Mouse (Mus musculus) hindbrain, embryonic 11.5 days (tissue): Measurements from ENCODE around the gene Hspa4l. TPM values are rescaled to one million over a fixed set of nuclear protein-coding genes. Genes with fewer than 3 reads are reported as not detected.

Source experiments
- ATAC-seq: fragments of 200-750 bp; cut with Nextera tagmentation; 2 replicates; pipeline ENCODE4 v1.8.0; 2017; ENCODE audit warnings: mild to moderate bottlenecking, moderate TSS enrichment, moderate library complexity; ENCODE audit not compliant: low FRiP score
- DNase-seq: peaks from one replicate; pipeline ENCODE4 v3.0.0-alpha.2; 2015; ENCODE audit warnings: low spot score
- H3K27ac ChIP-seq: fragments of 300-500 bp; sonication (generic); 2 replicates; pipeline ENCODE4 v1.5.1; 2014; ENCODE audit warnings: mild to moderate bottlenecking, low read depth, low read length
- H3K27me3 ChIP-seq: fragments of 300-500 bp; sonication (generic); 2 replicates; pipeline ENCODE4 v1.6.1; 2014; ENCODE audit warnings: mild to moderate bottlenecking, low read length, moderate library complexity, mixed read lengths; ENCODE audit not compliant: control insufficient read depth, insufficient read depth
- H3K36me3 ChIP-seq: fragments of 300-500 bp; sonication (generic); 2 replicates; pipeline ENCODE4 v1.6.1; 2014; ENCODE audit warnings: mild to moderate bottlenecking, low read length, moderate library complexity, mixed read lengths; ENCODE audit not compliant: control insufficient read depth, insufficient read depth
- H3K4me1 ChIP-seq: fragments of 300-500 bp; sonication (generic); replicated peaks from 2 replicates; pipeline ENCODE4 v1.6.1; 2014; ENCODE audit warnings: low read length, mixed read lengths; ENCODE audit not compliant: control insufficient read depth, insufficient read depth
- H3K4me2 ChIP-seq: fragments of 300-500 bp; sonication (generic); replicated peaks from 2 replicates; pipeline ENCODE4 v1.6.1; 2014; ENCODE audit warnings: mild to moderate bottlenecking, low read depth, low read length
- H3K4me3 ChIP-seq: fragments of 300-500 bp; sonication (generic); 2 replicates; pipeline ENCODE4 v1.5.1; 2014; ENCODE audit warnings: low read depth, low read length
- H3K9ac ChIP-seq: fragments of 300-500 bp; sonication (generic); 2 replicates; pipeline ENCODE4 v1.6.1; 2014; ENCODE audit warnings: low read depth, low read length
- H3K9me3 ChIP-seq: fragments of 300-500 bp; sonication (generic); 2 replicates; pipeline ENCODE4 v1.6.1; 2016; ENCODE audit warnings: low read length; ENCODE audit not compliant: control insufficient read depth
- WGBS: fragments of 180-500 bp; shearing (Covaris S2); extraction: QIAGEN DNeasy Blood & Tissue Kit; methylation state at CpG from one replicate; pipeline ENCODE4 v1.1.7; 2014; 5-methylcytosine and 5-hydroxymethylcytosine counted together
- polyA plus RNA-seq: library from polyadenylated mRNA; unstranded; fragments of >200 nt; fragmentation: Nextera tagmentation; extraction: Ambion mirVana; gene quantifications from 2 replicates; pipeline ENCODE4 v1.2.1, GENCODE M21; 2014

Hspa4l gene
- polyA plus RNA-seq = 69.3 and 71.2 TPM in 2 replicates

DNA sequence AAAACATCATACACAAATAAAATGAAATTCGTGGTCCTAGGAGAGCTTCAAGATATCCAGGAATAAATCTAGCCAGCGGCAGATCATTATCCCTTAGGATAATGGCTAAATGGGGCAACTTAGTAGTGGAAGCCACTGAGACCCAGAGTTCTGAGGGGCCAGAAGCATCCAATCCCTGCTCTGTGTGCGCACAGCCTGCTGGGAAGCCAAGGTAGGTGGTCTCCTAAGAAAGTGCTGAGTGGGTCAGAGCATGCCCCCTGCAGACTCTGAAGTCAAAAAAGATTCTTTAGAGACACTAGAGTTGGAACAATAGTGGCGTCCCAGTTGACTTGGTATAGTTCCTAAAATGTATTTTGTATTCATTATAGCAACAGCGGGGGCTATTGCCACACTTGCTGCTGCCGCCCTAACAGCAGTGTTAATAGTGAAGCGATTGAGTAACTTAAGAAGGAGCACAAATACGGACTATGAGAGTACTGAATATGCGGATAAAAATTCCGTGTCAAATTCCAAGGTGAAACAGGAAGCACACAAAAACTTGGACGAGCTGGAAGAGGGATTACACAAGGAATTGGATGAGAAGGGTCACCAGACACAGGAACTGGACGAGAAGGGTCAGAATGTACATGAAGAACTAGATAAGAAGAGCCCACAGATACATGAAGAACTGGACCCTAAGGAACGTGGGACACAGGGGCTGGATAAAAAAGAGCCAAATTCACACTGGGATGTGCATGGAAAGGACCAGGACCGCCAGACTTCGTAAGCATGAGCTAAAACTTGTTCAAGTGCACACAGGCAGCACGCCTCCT, at the start of gene Hspa4l:
TSS of gene Hspa4l (plus strand) at position 472 of the 812 bp plus-strand sequence.
- Histone ChIP-seq H3K27me3 (no peaks in the 10 kb centered on the region), H3K4me2 (peak within 1 kb of the TSS; percentile 85), H3K9ac (peak within 1 kb of the TSS; percentile 88), H3K4me3 (peak within 1 kb of the TSS; percentile 85), H3K36me3 (no peaks in the 10 kb centered on the region), H3K27ac (peak within 1 kb of the TSS; percentile 92), H3K4me1 (no peaks in the 10 kb centered on the region; the same call in 1 of the 2 replicates), H3K9me3 (no peaks in the 10 kb centered on the region)
- peak; percentile 21 for DNase-seq
- ATAC-seq = no peak
- WGBS = 19% methylated on average over 16 of the region's 16 CpGs

DNA sequence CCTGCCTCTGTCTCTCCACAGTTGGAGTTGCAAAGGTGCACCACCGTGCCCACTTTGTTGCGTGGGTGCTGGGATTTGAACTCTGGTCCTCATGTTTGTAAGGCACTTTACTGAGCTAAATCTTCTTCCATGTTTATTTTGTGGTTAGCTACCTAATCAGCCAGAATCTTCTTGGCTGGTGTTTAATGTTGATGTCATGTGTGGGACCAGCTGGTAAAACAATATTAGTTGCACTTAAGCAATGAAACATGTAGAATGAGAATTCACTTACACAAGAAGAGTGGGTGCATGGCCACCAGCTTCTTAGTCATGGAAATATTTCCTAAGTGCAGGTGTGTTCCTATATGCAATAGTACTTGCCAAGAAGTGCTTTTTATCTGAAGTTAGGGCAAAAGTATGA, 49.1 kb upstream of the Hspa4l start:
- H3K36me3 ChIP-seq = no peaks in the 10 kb centered on the region
- 97% methylated on average over 2 of the region's 2 CpGs for WGBS

DNA sequence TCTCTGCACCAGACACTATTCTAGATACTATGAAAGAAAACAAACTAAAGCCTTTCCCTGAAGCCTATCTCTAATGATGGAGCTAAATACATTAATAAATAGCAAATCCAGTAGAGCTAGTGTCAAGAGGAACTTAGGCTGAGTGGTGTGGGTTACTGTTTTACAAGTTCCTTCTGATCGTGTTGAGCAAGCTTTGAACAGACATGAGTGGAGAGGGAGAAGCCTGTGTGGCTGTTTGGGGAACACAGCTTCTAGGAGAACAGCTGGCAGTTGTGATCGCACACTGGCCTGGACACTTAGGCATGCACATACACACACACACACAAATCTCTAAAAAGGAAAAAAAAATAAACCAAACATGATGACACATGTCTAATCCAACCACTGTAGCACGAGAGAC, 45.5 kb upstream of the Hspa4l start:
- H3K4me2 ChIP-seq = no peak overlapping the region
- H3K4me1 ChIP-seq = no peaks in the 10 kb centered on the region
- no peaks in the 10 kb centered on the region for H3K27me3 ChIP-seq
- H3K9me3 ChIP-seq = no peaks in the 10 kb centered on the region
- DNase-seq (no peak), ATAC-seq (no peak)
- WGBS = 86% methylated on average over 3 of the region's 3 CpGs
- H3K27ac ChIP-seq = no peak overlapping the region
- H3K4me3 ChIP-seq = no peak overlapping the region
- no peaks in the 10 kb centered on the region for H3K36me3 ChIP-seq
- H3K9ac ChIP-seq = no peak overlapping the region

More for the DNA sequence above, 49.1 kb upstream of the Hspa4l start:
- no peak overlapping the region for H3K4me3 ChIP-seq
- H3K27me3 ChIP-seq = no peaks in the 10 kb centered on the region
- H3K4me2 ChIP-seq = no peak overlapping the region
- ATAC-seq (no peak), DNase-seq (no peak)
- H3K9ac ChIP-seq = no peak overlapping the region
- no peaks in the 10 kb centered on the region for H3K9me3 ChIP-seq
- no peak overlapping the region for H3K27ac ChIP-seq
- H3K4me1 ChIP-seq = no peaks in the 10 kb centered on the region

DNA sequence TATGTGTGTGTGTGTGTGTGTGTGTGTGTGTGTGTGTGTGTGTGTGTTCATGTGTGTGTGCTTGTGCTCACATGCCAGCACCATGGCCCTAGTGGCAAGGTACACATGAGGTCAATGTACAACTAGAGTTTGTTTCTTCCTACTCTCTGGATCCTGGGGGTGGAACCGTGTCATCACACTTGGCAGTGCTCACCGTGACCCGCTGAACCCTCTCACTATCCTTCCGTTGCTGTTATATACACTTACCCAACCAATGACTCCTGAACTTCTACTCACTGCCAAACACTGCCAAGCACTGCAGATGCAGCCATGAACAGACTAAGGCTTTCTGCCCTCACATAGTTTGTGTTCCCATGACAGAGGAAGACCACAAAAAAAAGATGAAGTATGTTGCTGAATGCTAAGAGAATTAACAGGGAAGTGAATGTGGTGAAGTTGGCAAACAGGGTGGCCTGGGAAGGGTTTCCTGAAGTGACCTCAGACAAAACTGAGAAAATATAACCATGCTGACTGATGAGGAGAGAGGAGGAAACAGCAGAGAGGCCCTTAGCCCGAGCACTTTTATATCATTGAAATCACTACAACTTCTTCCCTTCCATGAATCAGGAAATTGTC, 39.4 kb upstream of the Hspa4l start:
- WGBS = 84% methylated on average over 5 of the region's 5 CpGs

DNA sequence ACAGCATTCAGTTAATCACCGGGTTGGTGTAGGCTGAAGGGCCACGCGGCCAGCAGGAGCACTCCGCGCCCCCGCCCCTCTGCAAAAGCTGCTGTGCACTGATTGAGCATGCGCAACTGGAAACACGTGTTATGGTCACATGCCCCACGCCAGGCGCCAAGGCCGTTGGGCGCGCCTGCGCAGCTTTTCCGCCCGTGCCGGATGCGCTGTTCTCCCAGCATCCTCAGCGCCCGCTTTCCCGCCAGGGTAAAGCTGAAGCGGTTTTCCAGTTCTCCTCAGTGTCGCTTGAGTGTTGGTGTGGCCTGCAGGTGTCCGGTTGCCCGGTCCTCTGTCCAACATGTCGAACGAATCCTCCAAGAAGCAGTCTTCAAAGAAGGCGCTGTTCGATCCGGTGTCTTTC, 35.6 kb upstream of the Hspa4l start, which contains the start of gene Slc25a31:
TSS of gene Slc25a31 (plus strand) at position 201 of the 400 bp plus-strand sequence.
- Histone ChIP-seq H3K4me1 (no peaks in the 10 kb centered on the region), H3K4me3 (no peak within 1 kb of the TSS), H3K36me3 (no peaks in the 10 kb centered on the region), H3K4me2 (no peak within 1 kb of the TSS), H3K9ac (no peak within 1 kb of the TSS), H3K9me3 (no peaks in the 10 kb centered on the region), H3K27me3 (no peaks in the 10 kb centered on the region), H3K27ac (no peak within 1 kb of the TSS)
- no peak for ATAC-seq
- no peak for DNase-seq
- WGBS = 91% methylated on average over 30 of the region's 30 CpGs

More for the DNA sequence above, 39.4 kb upstream of the Hspa4l start:
- Histone ChIP-seq H3K36me3 (no peaks in the 10 kb centered on the region), H3K9me3 (no peaks in the 10 kb centered on the region), H3K9ac (no peak overlapping the region), H3K27me3 (no peaks in the 10 kb centered on the region), H3K4me3 (no peak overlapping the region), H3K27ac (no peak overlapping the region), H3K4me1 (no peaks in the 10 kb centered on the region), H3K4me2 (no peak overlapping the region)
- DNase-seq (no peak), ATAC-seq (no peak)

DNA sequence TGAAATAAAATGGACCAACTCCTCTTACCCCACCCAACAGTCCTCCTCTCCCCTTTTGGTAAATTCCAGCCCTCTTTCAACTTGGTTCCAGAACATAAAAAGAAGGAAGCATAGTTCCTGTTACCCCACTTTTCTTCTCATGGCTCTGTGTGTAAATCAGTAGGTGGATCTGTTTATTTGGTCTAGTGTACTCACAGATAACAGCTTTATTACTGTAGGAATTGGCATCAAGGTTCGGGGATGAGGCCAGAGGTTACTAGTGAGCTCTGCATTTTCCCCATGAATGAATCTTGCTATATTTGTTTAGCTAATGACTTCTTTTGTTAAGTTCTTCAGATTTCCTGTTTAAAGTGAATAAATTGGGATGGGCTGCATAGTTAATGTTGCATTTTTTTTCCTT, 28.2 kb upstream of the Hspa4l start:
- no peaks in the 10 kb centered on the region for H3K36me3 ChIP-seq
- ATAC-seq = no peak
- DNase-seq = no peak
- H3K4me1 ChIP-seq = no peaks in the 10 kb centered on the region
- no peak overlapping the region for H3K9ac ChIP-seq
- H3K9me3 ChIP-seq = no peaks in the 10 kb centered on the region
- 63% methylated on average over 1 of the region's 1 CpGs for WGBS
- no peak overlapping the region for H3K4me2 ChIP-seq
- no peak overlapping the region for H3K4me3 ChIP-seq
- H3K27me3 ChIP-seq = no peaks in the 10 kb centered on the region
- no peak overlapping the region for H3K27ac ChIP-seq

DNA sequence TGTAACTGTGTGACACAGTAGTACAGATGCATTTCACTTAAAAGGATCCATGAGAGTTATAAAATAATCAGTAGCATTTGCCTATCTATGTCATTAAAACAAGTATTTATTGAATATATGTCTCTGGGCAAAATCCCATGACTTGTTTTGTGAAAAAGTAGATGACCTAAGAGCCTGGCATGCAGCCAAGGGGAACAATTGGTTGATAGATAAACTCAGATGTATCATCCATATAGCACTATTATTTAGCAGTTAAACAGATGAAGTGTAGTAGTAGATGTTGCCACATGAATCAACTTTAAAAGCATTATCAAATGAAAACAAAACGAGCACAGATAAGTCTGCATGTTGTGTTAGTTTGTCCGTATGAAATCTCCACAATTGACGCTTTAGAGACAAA, 25.3 kb upstream of the Hspa4l start:
- Histone ChIP-seq H3K27me3 (no peaks in the 10 kb centered on the region), H3K36me3 (no peaks in the 10 kb centered on the region), H3K4me3 (no peak overlapping the region), H3K4me1 (no peaks in the 10 kb centered on the region), H3K27ac (no peak overlapping the region), H3K9ac (no peak overlapping the region), H3K9me3 (no peaks in the 10 kb centered on the region), H3K4me2 (no peak overlapping the region)
- ATAC-seq (no peak), DNase-seq (no peak)
- WGBS = 85% methylated on average over 3 of the region's 3 CpGs

DNA sequence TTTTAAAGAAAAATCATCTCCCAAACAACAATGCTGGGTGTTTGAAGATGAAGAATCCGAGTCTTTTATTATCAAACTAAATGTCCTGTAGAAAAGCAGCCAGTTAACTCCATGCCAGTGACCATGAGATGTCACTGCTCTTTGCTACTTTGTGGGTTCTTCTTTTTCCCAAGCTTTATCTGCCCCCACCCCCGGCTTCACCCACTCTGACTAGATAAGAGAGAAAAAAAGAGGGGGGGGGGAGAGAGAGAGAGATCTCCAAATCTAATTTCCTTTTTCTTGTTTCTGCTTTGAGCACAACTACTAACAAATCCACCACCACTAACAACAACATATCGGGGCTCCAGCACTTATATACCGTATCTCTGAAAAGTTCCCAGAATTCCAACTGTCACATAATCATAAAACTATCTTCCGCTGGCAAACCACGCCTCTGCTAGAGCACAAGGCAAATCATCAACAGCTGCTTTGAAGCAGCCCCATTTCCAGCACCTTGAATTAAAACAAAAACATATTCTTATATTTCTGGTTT, 5.8 kb upstream of the Hspa4l start:
- Histone ChIP-seq H3K27ac (no peak overlapping the region), H3K36me3 (no peaks in the 10 kb centered on the region), H3K4me1 (no peaks in the 10 kb centered on the region), H3K9me3 (no peaks in the 10 kb centered on the region), H3K9ac (no peak overlapping the region), H3K4me2 (no peak overlapping the region), H3K4me3 (no peak overlapping the region), H3K27me3 (no peaks in the 10 kb centered on the region)
- DNase-seq = no peak
- no peak for ATAC-seq
- 90% methylated on average over 6 of the region's 6 CpGs for WGBS
